Mouse (Mus musculus): ENCODE measurements at regions not wholly inside any gene's neighbourhood (a gene's known extent, or its start where the extent isn't known, plus 50 kb on each side); places are given as distances from the start of the nearest gene placed in this dataset.

DNA sequence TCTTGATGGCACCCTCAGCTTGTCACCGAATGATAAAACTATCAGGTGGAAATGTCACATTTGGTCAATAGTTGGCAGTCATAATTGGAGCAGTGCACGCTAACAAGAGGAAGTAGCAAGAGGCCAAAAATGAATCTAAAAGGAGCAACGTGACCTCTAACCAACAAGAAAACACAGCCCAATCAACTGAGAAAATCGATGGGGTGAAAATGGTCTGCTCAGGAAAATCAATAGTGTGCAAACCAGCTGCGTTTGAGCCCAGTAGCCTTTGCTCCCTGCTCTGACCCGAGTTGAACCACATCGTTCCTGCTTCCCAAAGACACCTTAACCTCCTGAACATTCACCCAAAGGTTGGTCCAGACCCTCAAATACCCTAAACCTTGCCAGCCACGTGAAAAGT lies 207.3 kb upstream of the Gm6657 start:
- H3K9ac ChIP-seq (ENCODE audit: low read depth, low read length), result no peak overlapping the region
- no peaks in the 10 kb centered on the region for H3K4me1 ChIP-seq (ENCODE audit: control insufficient read depth, insufficient read depth, low read length)
- no peaks in the 10 kb centered on the region for H3K9me3 ChIP-seq (replicated peaks; ENCODE audit: control insufficient read depth, low read length)
- WGBS (ENCODE audit: insufficient replicate concordance), result 80% methylated on average over 8 of the region's 8 CpGs
- H3K4me2 ChIP-seq, result no peak overlapping the region
- no peak for ATAC-seq (replicated peaks; ENCODE audit: insufficient number of reproducible peaks, low FRiP score, low TSS enrichment)
- H3K36me3 ChIP-seq (ENCODE audit: control insufficient read depth, insufficient read depth, low read length), result no peaks in the 10 kb centered on the region
- H3K4me3 ChIP-seq (ENCODE audit: low read depth, low read length), result no peak overlapping the region
- H3K27me3 ChIP-seq (ENCODE audit: control insufficient read depth, insufficient read depth, low read length), result no peaks in the 10 kb centered on the region
- no peak overlapping the region for H3K27ac ChIP-seq (ENCODE audit: low read depth, low read length)

GRCm38 (mm10) chr12:77989766-77990165 lies 204.3 kb upstream of the Gm6657 start:
- Histone ChIP-seq H3K36me3 (ENCODE audit: control insufficient read depth, insufficient read depth, low read length) (no peaks in the 10 kb centered on the region), H3K27me3 (ENCODE audit: control insufficient read depth, insufficient read depth, low read length) (no peaks in the 10 kb centered on the region), H3K4me1 (ENCODE audit: control insufficient read depth, insufficient read depth, low read length) (no peaks in the 10 kb centered on the region), H3K9me3 (replicated peaks; ENCODE audit: control insufficient read depth, low read length) (no peaks in the 10 kb centered on the region), H3K4me3 (ENCODE audit: low read depth, low read length) (no peak overlapping the region), H3K27ac (ENCODE audit: low read depth, low read length) (no peak overlapping the region), H3K4me2 (no peak overlapping the region), H3K9ac (ENCODE audit: low read depth, low read length) (no peak overlapping the region)
- 45% methylated on average over 3 of the region's 3 CpGs for WGBS (ENCODE audit: insufficient replicate concordance)
- ATAC-seq (replicated peaks; ENCODE audit: insufficient number of reproducible peaks, low FRiP score, low TSS enrichment), result no peak

DNA sequence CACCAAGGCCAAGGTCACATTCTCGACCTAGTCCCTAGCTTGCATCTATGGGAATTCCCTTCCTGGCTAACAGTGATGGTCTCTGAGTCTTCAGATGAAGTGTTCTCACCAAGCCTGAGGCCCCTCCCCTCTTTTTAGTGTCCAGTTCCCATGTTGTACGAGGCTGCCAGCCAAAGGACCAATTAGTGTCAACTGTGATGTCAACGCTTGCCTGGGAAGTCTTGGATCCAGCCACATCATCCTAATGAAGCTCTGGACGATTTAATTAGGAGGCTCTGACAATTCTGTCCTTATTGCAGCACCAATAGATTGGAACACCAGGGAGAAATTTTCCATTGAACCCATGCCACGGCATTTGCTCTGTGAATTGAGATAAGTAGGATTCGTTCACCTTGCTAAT lies 202.4 kb upstream of the Gm6657 start:
- 57% methylated on average over 6 of the region's 6 CpGs for WGBS (ENCODE audit: insufficient replicate concordance)
- Histone ChIP-seq H3K9ac (ENCODE audit: low read depth, low read length) (no peak overlapping the region), H3K4me3 (ENCODE audit: low read depth, low read length) (no peak overlapping the region), H3K27me3 (ENCODE audit: control insufficient read depth, insufficient read depth, low read length) (no peaks in the 10 kb centered on the region), H3K36me3 (ENCODE audit: control insufficient read depth, insufficient read depth, low read length) (no peaks in the 10 kb centered on the region), H3K27ac (ENCODE audit: low read depth, low read length) (no peak overlapping the region), H3K9me3 (replicated peaks; ENCODE audit: control insufficient read depth, low read length) (no peaks in the 10 kb centered on the region), H3K4me1 (ENCODE audit: control insufficient read depth, insufficient read depth, low read length) (no peaks in the 10 kb centered on the region), H3K4me2 (no peak overlapping the region)
- no peak for ATAC-seq (replicated peaks; ENCODE audit: insufficient number of reproducible peaks, low FRiP score, low TSS enrichment)

- no peak overlapping the region for H3K9ac ChIP-seq (ENCODE audit: low read depth, low read length)
- no peaks in the 10 kb centered on the region for H3K4me1 ChIP-seq (ENCODE audit: control insufficient read depth, insufficient read depth, low read length)
- no peak overlapping the region for H3K4me2 ChIP-seq
- H3K27ac ChIP-seq (ENCODE audit: low read depth, low read length), result no peak overlapping the region
- no peaks in the 10 kb centered on the region for H3K36me3 ChIP-seq (ENCODE audit: control insufficient read depth, insufficient read depth, low read length)
- no peak overlapping the region for H3K4me3 ChIP-seq (ENCODE audit: low read depth, low read length)
- no peaks in the 10 kb centered on the region for H3K9me3 ChIP-seq (replicated peaks; ENCODE audit: control insufficient read depth, low read length)
- 61% methylated on average over 5 of the region's 5 CpGs for WGBS (ENCODE audit: insufficient replicate concordance)
- H3K27me3 ChIP-seq (ENCODE audit: control insufficient read depth, insufficient read depth, low read length), result no peaks in the 10 kb centered on the region
- no peak for ATAC-seq (replicated peaks; ENCODE audit: insufficient number of reproducible peaks, low FRiP score, low TSS enrichment)
Measured at GRCm38 (mm10) chr12:77994176-77994575, 199.9 kb upstream of the Gm6657 start.

GRCm38 (mm10) chr12:77997916-77998315 lies 196.1 kb upstream of the Gm6657 start:
- no peak for ATAC-seq (replicated peaks; ENCODE audit: insufficient number of reproducible peaks, low FRiP score, low TSS enrichment)
- Histone ChIP-seq H3K4me3 (ENCODE audit: low read depth, low read length) (no peak overlapping the region), H3K36me3 (ENCODE audit: control insufficient read depth, insufficient read depth, low read length) (no peaks in the 10 kb centered on the region), H3K9ac (ENCODE audit: low read depth, low read length) (no peak overlapping the region), H3K27ac (ENCODE audit: low read depth, low read length) (no peak overlapping the region), H3K9me3 (replicated peaks; ENCODE audit: control insufficient read depth, low read length) (no peaks in the 10 kb centered on the region), H3K4me2 (no peak overlapping the region), H3K27me3 (ENCODE audit: control insufficient read depth, insufficient read depth, low read length) (no peaks in the 10 kb centered on the region), H3K4me1 (ENCODE audit: control insufficient read depth, insufficient read depth, low read length) (no peaks in the 10 kb centered on the region)
- 79% methylated on average over 1 of the region's 1 CpGs for WGBS (ENCODE audit: insufficient replicate concordance)

- ATAC-seq (replicated peaks; ENCODE audit: insufficient number of reproducible peaks, low FRiP score, low TSS enrichment), result no peak
- Histone ChIP-seq H3K27ac (ENCODE audit: low read depth, low read length) (no peak overlapping the region), H3K9ac (ENCODE audit: low read depth, low read length) (no peak overlapping the region), H3K9me3 (replicated peaks; ENCODE audit: control insufficient read depth, low read length) (no peaks in the 10 kb centered on the region), H3K36me3 (ENCODE audit: control insufficient read depth, insufficient read depth, low read length) (no peaks in the 10 kb centered on the region), H3K4me2 (no peak overlapping the region), H3K4me1 (ENCODE audit: control insufficient read depth, insufficient read depth, low read length) (no peaks in the 10 kb centered on the region), H3K4me3 (ENCODE audit: low read depth, low read length) (no peak overlapping the region), H3K27me3 (ENCODE audit: control insufficient read depth, insufficient read depth, low read length) (no peaks in the 10 kb centered on the region)
- 60% methylated on average over 3 of the region's 3 CpGs for WGBS (ENCODE audit: insufficient replicate concordance)
Measured at GRCm38 (mm10) chr12:78000401-78000800, 193.6 kb upstream of the Gm6657 start.

GRCm38 (mm10) chr12:78001846-78002245 lies 192.2 kb upstream of the Gm6657 start:
- no peak overlapping the region for H3K4me3 ChIP-seq (ENCODE audit: low read depth, low read length)
- H3K27me3 ChIP-seq (ENCODE audit: control insufficient read depth, insufficient read depth, low read length), result no peaks in the 10 kb centered on the region
- H3K36me3 ChIP-seq (ENCODE audit: control insufficient read depth, insufficient read depth, low read length), result no peaks in the 10 kb centered on the region
- H3K9ac ChIP-seq (ENCODE audit: low read depth, low read length), result no peak overlapping the region
- no peak for ATAC-seq (replicated peaks; ENCODE audit: insufficient number of reproducible peaks, low FRiP score, low TSS enrichment)
- no peaks in the 10 kb centered on the region for H3K4me1 ChIP-seq (ENCODE audit: control insufficient read depth, insufficient read depth, low read length)
- H3K27ac ChIP-seq (ENCODE audit: low read depth, low read length), result no peak overlapping the region
- H3K4me2 ChIP-seq, result no peak overlapping the region
- no peaks in the 10 kb centered on the region for H3K9me3 ChIP-seq (replicated peaks; ENCODE audit: control insufficient read depth, low read length)
- 82% methylated on average over 9 of the region's 9 CpGs for WGBS (ENCODE audit: insufficient replicate concordance)

- H3K9me3 ChIP-seq (replicated peaks; ENCODE audit: control insufficient read depth, low read length), result no peaks in the 10 kb centered on the region
- no peak overlapping the region for H3K4me3 ChIP-seq (ENCODE audit: low read depth, low read length)
- no peak overlapping the region for H3K4me2 ChIP-seq
- H3K4me1 ChIP-seq (ENCODE audit: control insufficient read depth, insufficient read depth, low read length), result no peaks in the 10 kb centered on the region
- H3K27me3 ChIP-seq (ENCODE audit: control insufficient read depth, insufficient read depth, low read length), result no peaks in the 10 kb centered on the region
- no peak overlapping the region for H3K9ac ChIP-seq (ENCODE audit: low read depth, low read length)
- ATAC-seq (replicated peaks; ENCODE audit: insufficient number of reproducible peaks, low FRiP score, low TSS enrichment), result no peak
- H3K36me3 ChIP-seq (ENCODE audit: control insufficient read depth, insufficient read depth, low read length), result no peaks in the 10 kb centered on the region
- H3K27ac ChIP-seq (ENCODE audit: low read depth, low read length), result no peak overlapping the region
Measured at GRCm38 (mm10) chr12:78033766-78034165, 160.3 kb upstream of the Gm6657 start.

DNA sequence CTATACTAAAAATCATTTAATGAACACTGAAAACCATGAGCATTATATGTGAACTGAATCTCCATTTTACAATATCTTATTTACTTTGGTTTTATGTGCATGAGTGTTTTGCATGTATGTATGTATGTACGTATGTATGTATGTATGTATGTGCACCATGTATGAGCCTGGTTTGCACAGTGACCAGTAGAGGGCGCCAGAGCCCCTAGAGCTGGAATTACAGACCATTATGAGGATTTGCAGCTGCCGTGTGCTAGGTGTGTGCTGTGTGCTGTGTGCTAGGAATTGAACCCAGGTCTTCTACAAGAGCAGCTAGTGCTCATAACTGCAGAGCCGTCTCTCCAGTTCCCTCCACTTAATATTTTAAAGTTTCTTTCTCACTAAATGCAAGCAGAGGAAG lies 147.5 kb upstream of the Gm6657 start:
- no peak overlapping the region for H3K4me3 ChIP-seq (ENCODE audit: low read depth, low read length)
- no peak overlapping the region for H3K27ac ChIP-seq (ENCODE audit: low read depth, low read length)
- ATAC-seq (replicated peaks; ENCODE audit: insufficient number of reproducible peaks, low FRiP score, low TSS enrichment), result no peak
- H3K9ac ChIP-seq (ENCODE audit: low read depth, low read length), result no peak overlapping the region
- H3K4me2 ChIP-seq, result no peak overlapping the region
- WGBS (ENCODE audit: insufficient replicate concordance), result 75% methylated on average over 4 of the region's 4 CpGs
- no peaks in the 10 kb centered on the region for H3K9me3 ChIP-seq (replicated peaks; ENCODE audit: control insufficient read depth, low read length)
- no peaks in the 10 kb centered on the region for H3K36me3 ChIP-seq (ENCODE audit: control insufficient read depth, insufficient read depth, low read length)
- no peaks in the 10 kb centered on the region for H3K4me1 ChIP-seq (ENCODE audit: control insufficient read depth, insufficient read depth, low read length)
- no peaks in the 10 kb centered on the region for H3K27me3 ChIP-seq (ENCODE audit: control insufficient read depth, insufficient read depth, low read length)
